Mouse (Mus musculus): ENCODE measurements around the gene Psmd14.

Gene Psmd14

GRCm38 (mm10) chr2:61711108-61712040 is at the start of gene Psmd14:
Gene Psmd14, plus strand, starts transcription at chr2:61711694.
- peak; percentile 94 for DNase-seq (ENCODE audit: low read depth)

GRCm38 (mm10) chr2:61662833-61663232 is 48.7 kb upstream of the Psmd14 start:
- DNase-seq (ENCODE audit: low read depth): no peak

GRCm38 (mm10) chr2:61663573-61664241 is 47.8 kb upstream of the Psmd14 start:
- no peak for DNase-seq (ENCODE audit: low read depth)

GRCm38 (mm10) chr2:61667420-61667819 is 44.1 kb upstream of the Psmd14 start:
- DNase-seq (ENCODE audit: low read depth): no peak

GRCm38 (mm10) chr2:61668260-61668659 is 43.2 kb upstream of the Psmd14 start:
- DNase-seq (ENCODE audit: low read depth): peak; percentile 77

- DNase-seq (ENCODE audit: low read depth): no peak
Measured at GRCm38 (mm10) chr2:61674555-61674954, 36.9 kb upstream of the Psmd14 start.

- DNase-seq (ENCODE audit: low read depth): peak; percentile 74
Measured at GRCm38 (mm10) chr2:61681572-61681971, 29.9 kb upstream of the Psmd14 start.

GRCm38 (mm10) chr2:61686533-61686932 is 25.0 kb upstream of the Psmd14 start:
- DNase-seq (ENCODE audit: low read depth): peak; percentile 88

- no peak for DNase-seq (ENCODE audit: low read depth)
Measured at GRCm38 (mm10) chr2:61689086-61689485, 22.4 kb upstream of the Psmd14 start.

- DNase-seq (ENCODE audit: low read depth): no peak
Measured at GRCm38 (mm10) chr2:61709570-61709969, 1.9 kb upstream of the Psmd14 start.

- DNase-seq (ENCODE audit: low read depth): peak; percentile 80
Measured at GRCm38 (mm10) chr2:61712526-61712925, 1.0 kb downstream of the Psmd14 start.

GRCm38 (mm10) chr2:61722401-61722982 is 11.0 kb downstream of the Psmd14 start:
- no peak for DNase-seq (ENCODE audit: low read depth)

- DNase-seq (ENCODE audit: low read depth): no peak
Measured at GRCm38 (mm10) chr2:61732802-61733486, 21.4 kb downstream of the Psmd14 start.

- no peak for DNase-seq (ENCODE audit: low read depth)
Measured at GRCm38 (mm10) chr2:61734175-61734574, 22.7 kb downstream of the Psmd14 start.

- no peak for DNase-seq (ENCODE audit: low read depth)
Measured at GRCm38 (mm10) chr2:61746051-61746450, 34.6 kb downstream of the Psmd14 start.

GRCm38 (mm10) chr2:61746580-61746979 is 35.1 kb downstream of the Psmd14 start:
- DNase-seq (ENCODE audit: low read depth): no peak

GRCm38 (mm10) chr2:61747411-61747810 is 35.9 kb downstream of the Psmd14 start:
- DNase-seq (ENCODE audit: low read depth): no peak

- no peak for DNase-seq (ENCODE audit: low read depth)
Measured at GRCm38 (mm10) chr2:61750702-61751101, 39.2 kb downstream of the Psmd14 start.

- no peak for DNase-seq (ENCODE audit: low read depth)
Measured at GRCm38 (mm10) chr2:61751286-61751685, 39.8 kb downstream of the Psmd14 start.

GRCm38 (mm10) chr2:61752362-61752761 is 40.9 kb downstream of the Psmd14 start:
- no peak for DNase-seq (ENCODE audit: low read depth)

- no peak for DNase-seq (ENCODE audit: low read depth)
Measured at GRCm38 (mm10) chr2:61754989-61755388, 43.5 kb downstream of the Psmd14 start.

- DNase-seq (ENCODE audit: low read depth): no peak
Measured at GRCm38 (mm10) chr2:61759234-61759855, 47.9 kb downstream of the Psmd14 start.

Measured in 416B (cell line).